Mouse (Mus musculus) kidney, adult 8-10 months (tissue): ENCODE results near the gene 4930404N11Rik.

Experiments used
- DNase-seq, 2 experiments: peaks; one replicate each; pipeline ENCODE4 v3.0.0; 2022

Gene 4930404N11Rik

GRCm38 (mm10) chr10:81401521-81402226 lies 36.1 kb upstream of the 4930404N11Rik start:
- peak; percentile 67 to 68 for DNase-seq

GRCm38 (mm10) chr10:81401205-81401520 lies 35.5 kb upstream of the 4930404N11Rik start:
- no peak for DNase-seq

GRCm38 (mm10) chr10:81400371-81401204 lies 35.0 kb upstream of the 4930404N11Rik start:
- no peak for DNase-seq

- no peak for DNase-seq
Observed at GRCm38 (mm10) chr10:81399798-81400308, 34.2 kb upstream of the 4930404N11Rik start.

GRCm38 (mm10) chr10:81399296-81399695 lies 33.7 kb upstream of the 4930404N11Rik start:
- no peak for DNase-seq

GRCm38 (mm10) chr10:81396749-81397148 lies 31.1 kb upstream of the 4930404N11Rik start:
- DNase-seq = no peak

GRCm38 (mm10) chr10:81395865-81396264 lies 30.2 kb upstream of the 4930404N11Rik start:
- DNase-seq = no peak

- DNase-seq = peak in 1 of 2 experiments; percentile 81
Observed at GRCm38 (mm10) chr10:81395127-81395526, 29.5 kb upstream of the 4930404N11Rik start.

- peak in 1 of 2 experiments; percentile 47 for DNase-seq
Observed at GRCm38 (mm10) chr10:81393456-81394063, 27.9 kb upstream of the 4930404N11Rik start.

- peak; percentile 78 to 87 for DNase-seq
Observed at GRCm38 (mm10) chr10:81392781-81393185, 27.2 kb upstream of the 4930404N11Rik start, which contains the start of gene Smim24. Smim24 (plus strand) TSS chr10:81393051.

- no peak for DNase-seq
Observed at GRCm38 (mm10) chr10:81392270-81392669, 26.7 kb upstream of the 4930404N11Rik start.

GRCm38 (mm10) chr10:81390678-81390965 lies 25.0 kb upstream of the 4930404N11Rik start:
- no peak for DNase-seq

- peak in 1 of 2 experiments; percentile 78 for DNase-seq
Observed at GRCm38 (mm10) chr10:81389801-81390677, 24.4 kb upstream of the 4930404N11Rik start.

GRCm38 (mm10) chr10:81389373-81389772 lies 23.8 kb upstream of the 4930404N11Rik start:
- peak; percentile 69 to 75 for DNase-seq

GRCm38 (mm10) chr10:81388505-81389055 lies 23.0 kb upstream of the 4930404N11Rik start, which contains the start of gene Gm48552:
Gm48552 (plus strand) TSS chr10:81389005.
- no peak for DNase-seq

GRCm38 (mm10) chr10:81387716-81388115 lies 22.1 kb upstream of the 4930404N11Rik start:
- DNase-seq = no peak

- DNase-seq = no peak
Observed at GRCm38 (mm10) chr10:81385603-81386306, 20.1 kb upstream of the 4930404N11Rik start.

GRCm38 (mm10) chr10:81384605-81384982 lies 19.0 kb upstream of the 4930404N11Rik start:
- DNase-seq = no peak

- peak; percentile 99 for DNase-seq
Observed at GRCm38 (mm10) chr10:81383802-81384604, 18.4 kb upstream of the 4930404N11Rik start, which contains the start of the genes Dohh and Gm48551. Dohh (plus strand) TSS chr10:81384428. Gm48551 (plus strand) TSS chr10:81384466.

- DNase-seq = no peak
Observed at GRCm38 (mm10) chr10:81382039-81382438, 16.4 kb upstream of the 4930404N11Rik start.
